Mouse (Mus musculus) frontal cortex, postnatal 14 days (tissue): ENCODE results near the gene Hira.
"Not testable (repeated sequence)": the region's sequence is repeated elsewhere in the genome, so short reads cannot be mapped to it uniquely, and the experiment has no call there.

ENCODE experiments used
- DNase-seq, 2 experiments: peaks; one replicate each; pipeline ENCODE4 v3.0.0; 2022; ENCODE audit warnings: low spot score in 2 of 2

Hira gene

GRCm38 (mm10) chr16:18921771-18922170 is 44.9 kb downstream of the Hira start:
- DNase-seq = no peak

- no peak for DNase-seq
Measured at GRCm38 (mm10) chr16:18927963-18928362, 51.1 kb downstream of the Hira start.

DNA sequence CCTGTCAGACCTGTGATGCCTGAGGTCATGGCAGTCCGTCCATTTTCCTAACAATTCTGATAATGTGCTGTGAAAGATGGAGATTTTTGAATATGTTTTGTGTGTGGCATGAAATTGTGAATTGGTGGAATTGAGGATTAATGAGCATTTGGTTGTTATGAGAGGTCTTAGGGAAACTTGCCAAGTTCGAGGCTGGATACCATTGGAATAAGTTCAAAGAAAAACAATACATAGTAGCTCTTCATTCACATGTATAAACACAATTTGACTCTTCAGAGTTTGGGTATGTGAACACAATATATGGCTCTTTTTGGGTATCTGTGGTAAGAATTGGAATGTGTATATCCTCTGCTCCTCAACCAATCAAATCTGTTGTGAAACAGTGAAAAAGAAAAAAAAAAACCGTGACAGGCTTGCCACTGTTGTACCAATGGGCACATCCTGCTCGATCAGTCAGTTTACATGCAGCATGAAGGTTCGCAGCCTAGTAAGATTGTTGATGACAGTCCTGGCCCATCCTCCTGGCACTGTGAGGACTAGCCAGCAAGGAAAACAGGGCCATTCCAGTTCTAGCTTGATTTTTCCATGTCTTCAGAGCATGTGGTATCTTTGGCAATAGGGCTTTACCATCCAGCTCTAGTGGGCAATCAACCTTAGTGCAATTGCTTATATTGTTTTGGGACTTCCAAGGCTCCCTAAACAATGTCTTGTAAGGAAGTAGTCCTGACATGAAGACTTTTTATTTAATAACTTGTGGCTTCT is 61.7 kb downstream of the Hira start:
- DNase-seq = no peak

GRCm38 (mm10) chr16:18943906-18944305 is 67.1 kb downstream of the Hira start:
- no peak for DNase-seq

DNA sequence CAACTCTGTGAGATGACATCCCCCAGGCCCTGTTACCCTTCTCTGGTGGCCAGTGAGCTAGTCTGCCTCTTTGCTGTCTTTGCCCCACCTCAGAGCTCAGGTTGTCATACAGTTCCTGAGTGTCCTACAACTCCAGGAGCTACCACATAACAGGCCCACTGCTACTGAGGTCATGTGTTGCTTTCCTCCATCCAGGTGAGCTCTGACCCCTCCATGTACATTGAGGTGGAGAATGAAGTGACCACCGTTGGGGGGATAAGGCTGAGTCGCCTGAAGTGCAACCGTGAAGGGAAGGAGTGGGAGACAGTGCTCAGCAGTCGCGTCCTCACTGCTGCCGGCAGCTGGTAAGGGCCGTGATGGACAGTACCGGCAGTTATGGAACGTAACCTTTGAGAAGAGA is 72.1 kb downstream of the Hira start:
- DNase-seq = no peak

- no peak for DNase-seq
Measured at GRCm38 (mm10) chr16:18950351-18950750, 73.5 kb downstream of the Hira start.

GRCm38 (mm10) chr16:18952813-18953212 is 76.0 kb downstream of the Hira start:
- no peak for DNase-seq

GRCm38 (mm10) chr16:18955070-18955469 is 78.2 kb downstream of the Hira start:
- no peak for DNase-seq

- DNase-seq = no peak
Measured at GRCm38 (mm10) chr16:18963486-18963885, 86.6 kb downstream of the Hira start.

GRCm38 (mm10) chr16:18969420-18970128 is 92.7 kb downstream of the Hira start:
- no peak for DNase-seq

GRCm38 (mm10) chr16:18970837-18971236 is 94.0 kb downstream of the Hira start:
- no peak for DNase-seq

GRCm38 (mm10) chr16:18975665-18976064 is 98.8 kb downstream of the Hira start:
- not testable (repeated sequence) for DNase-seq

GRCm38 (mm10) chr16:18976315-18976714 is 99.5 kb downstream of the Hira start:
- no peak for DNase-seq

DNA sequence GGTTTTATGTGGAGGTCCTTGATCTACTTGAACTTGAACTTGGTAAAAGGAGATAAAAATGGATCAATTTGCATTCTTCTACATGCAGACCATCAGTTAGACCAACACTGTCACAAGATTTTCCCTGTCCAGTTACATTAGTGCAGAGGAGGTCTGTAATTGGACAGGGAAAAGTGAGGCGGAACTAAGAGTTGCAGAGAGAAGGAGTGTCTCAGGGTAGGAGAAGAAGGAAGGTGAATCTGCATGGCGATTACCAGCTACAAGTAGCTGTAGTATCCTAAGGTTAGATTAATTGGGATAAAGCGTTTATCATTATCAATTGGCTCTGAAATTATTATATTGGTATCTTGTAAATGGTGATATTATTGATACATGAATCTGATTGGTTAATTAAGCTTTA is 109.5 kb downstream of the Hira start:
- no peak for DNase-seq

DNA sequence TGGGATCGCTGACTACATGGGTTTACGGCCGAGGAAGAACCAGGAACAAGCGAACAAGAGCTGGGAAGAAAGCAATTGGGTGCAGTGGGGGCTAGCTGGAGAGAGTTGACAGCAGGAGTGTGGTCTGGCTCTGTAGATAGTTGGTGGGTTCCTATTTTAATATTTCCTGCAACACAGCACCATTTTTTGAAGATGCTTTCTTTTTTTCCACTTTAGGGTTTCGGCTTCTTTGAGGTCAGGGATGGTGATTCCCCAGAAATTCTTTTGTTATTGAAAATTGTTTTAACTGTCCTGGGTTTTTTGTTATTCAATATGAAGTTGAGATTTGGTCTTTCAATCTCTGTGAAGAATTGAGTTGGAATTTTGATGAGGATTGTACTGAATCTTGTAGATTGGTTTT is 110.0 kb downstream of the Hira start:
- no peak for DNase-seq

- DNase-seq = not testable (repeated sequence)
Measured at GRCm38 (mm10) chr16:19002610-19003389, 126.0 kb downstream of the Hira start.

- no peak for DNase-seq
Measured at GRCm38 (mm10) chr16:19003757-19004156, 126.9 kb downstream of the Hira start.

GRCm38 (mm10) chr16:19005298-19005697 is 128.5 kb downstream of the Hira start:
- no peak for DNase-seq

GRCm38 (mm10) chr16:19006715-19007114 is 129.9 kb downstream of the Hira start:
- no peak for DNase-seq

DNA sequence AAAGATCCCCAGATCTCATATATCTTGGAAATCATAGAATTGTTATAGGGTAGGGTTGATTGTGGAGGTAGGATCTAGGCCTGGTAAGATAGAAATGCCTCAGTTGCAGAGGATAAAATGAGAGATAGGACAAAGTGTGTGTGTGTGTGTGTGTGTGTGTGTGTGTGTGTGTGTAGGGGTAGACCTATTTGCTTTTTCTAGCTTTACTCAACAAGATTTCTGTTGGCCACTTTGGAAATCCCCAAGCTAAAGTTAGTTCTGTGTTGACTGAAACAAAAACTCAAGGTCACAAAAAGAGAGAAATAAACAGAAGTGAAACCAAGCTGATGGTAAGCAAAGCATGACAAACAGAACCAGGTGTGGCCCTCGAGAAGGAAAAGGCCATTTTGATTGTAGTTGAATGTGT is 130.4 kb downstream of the Hira start:
- not testable (repeated sequence) for DNase-seq

DNA sequence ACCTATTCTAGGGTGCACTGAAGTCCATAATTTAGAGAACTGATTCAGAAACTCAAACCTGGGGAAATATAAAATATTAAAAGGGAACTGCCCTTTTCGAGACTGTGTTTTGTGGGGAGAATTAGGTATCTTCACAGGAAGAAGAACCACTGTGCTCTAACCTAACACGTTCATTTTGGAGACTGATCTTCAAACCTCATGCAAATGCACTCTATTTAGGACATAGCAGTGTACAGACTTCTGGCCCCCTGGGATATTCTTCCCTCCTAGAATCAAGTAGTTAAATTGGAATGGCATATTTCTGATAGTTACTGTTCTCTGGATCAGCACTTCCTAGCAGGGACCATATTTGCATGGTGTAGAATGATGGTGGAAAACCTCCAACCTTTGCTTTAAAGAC is 133.9 kb downstream of the Hira start:
- no peak for DNase-seq

GRCm38 (mm10) chr16:19013550-19013949 is 136.7 kb downstream of the Hira start:
- DNase-seq = no peak
